Mouse (Mus musculus) stomach, embryonic 16.5 days (tissue): ENCODE measurements around the gene Eps8l2. TPM values are rescaled to one million over a fixed set of nuclear protein-coding genes. Genes with fewer than 3 reads are reported as not detected.

ENCODE experiments used
- ATAC-seq: fragments of 200-750 bp; cut with Nextera tagmentation; 2 replicates; pipeline ENCODE4 v1.8.0; 2017; ENCODE audit warnings: moderate number of reproducible peaks, moderate TSS enrichment; ENCODE audit not compliant: insufficient read depth, low FRiP score
- H3K27ac ChIP-seq: fragments of 300-500 bp; sonication (generic); 2 replicates; pipeline ENCODE4 v1.5.1; 2014; ENCODE audit warnings: low read length
- H3K27me3 ChIP-seq: fragments of 300-500 bp; sonication (generic); 2 replicates; pipeline ENCODE4 v1.6.1; 2014; ENCODE audit warnings: low read length, control low read depth, mixed read lengths; ENCODE audit not compliant: control insufficient read depth, insufficient read depth
- H3K36me3 ChIP-seq: fragments of 300-500 bp; sonication (generic); 2 replicates; pipeline ENCODE4 v1.6.1; 2014; ENCODE audit warnings: low read length; ENCODE audit not compliant: control insufficient read depth, insufficient read depth
- H3K4me1 ChIP-seq: fragments of 300-500 bp; sonication (generic); 2 replicates; pipeline ENCODE4 v1.6.1; 2014; ENCODE audit warnings: low read length, control low read depth, mixed read lengths; ENCODE audit not compliant: control insufficient read depth, insufficient read depth
- H3K4me2 ChIP-seq: fragments of 300-500 bp; sonication (generic); 2 replicates; pipeline ENCODE4 v1.6.1; 2014; ENCODE audit warnings: low read depth, low read length, mixed read lengths
- H3K4me3 ChIP-seq: fragments of 300-500 bp; sonication (generic); replicated peaks from 2 replicates; pipeline ENCODE4 v1.5.1; 2014; ENCODE audit warnings: mild to moderate bottlenecking, low read length
- H3K9ac ChIP-seq: fragments of 300-500 bp; sonication (generic); 2 replicates; pipeline ENCODE4 v1.6.1; 2014; ENCODE audit warnings: low read length
- H3K9me3 ChIP-seq: fragments of 300-500 bp; sonication (generic); replicated peaks from 2 replicates; pipeline ENCODE4 v1.6.1; 2016; ENCODE audit warnings: low read length, control low read depth; ENCODE audit not compliant: control insufficient read depth
- WGBS: fragments of 180-500 bp; shearing (Covaris S2); extraction: QIAGEN DNeasy Blood & Tissue Kit; methylation state at CpG from one replicate; pipeline ENCODE4 v1.1.7; 2014; 5-methylcytosine and 5-hydroxymethylcytosine counted together
- polyA plus RNA-seq: library from polyadenylated mRNA; unstranded; fragments of >200 nt; fragmentation: Nextera tagmentation; extraction: Ambion mirVana; gene quantifications from 2 replicates; pipeline ENCODE4 v1.2.1, GENCODE M21; 2015

The Eps8l2 gene
- polyA plus RNA-seq, 1 experiment from 2014 or later: 79.4 TPM

DNA sequence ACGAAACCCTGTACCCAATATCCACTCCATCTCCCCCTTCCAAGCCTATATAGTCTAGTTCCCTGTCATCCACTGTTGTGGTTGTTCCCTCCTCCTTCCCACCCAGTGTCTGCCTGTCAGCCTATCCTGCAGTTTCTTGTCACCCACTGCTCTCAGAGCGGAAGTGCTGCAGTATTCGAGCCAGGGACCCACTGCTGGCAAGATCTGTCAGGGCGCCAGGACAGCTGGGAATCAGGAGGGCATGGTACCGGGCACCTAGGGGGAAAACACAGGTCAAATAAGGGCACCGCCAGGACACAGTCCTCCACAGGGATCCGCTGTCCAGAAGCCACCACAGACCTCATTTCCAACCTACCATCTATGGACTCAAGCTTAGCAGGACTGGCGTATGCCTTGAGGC is 72.0 kb downstream of the Eps8l2 start:
- H3K9me3 ChIP-seq: no peaks in the 10 kb centered on the region
- H3K4me1 ChIP-seq: peaks cover 10% of the 10 kb centered on the region; the same call in 1 of the 2 replicates
- no peak overlapping the region for H3K27ac ChIP-seq
- H3K4me3 ChIP-seq: no peak overlapping the region
- H3K9ac ChIP-seq: no peak overlapping the region
- H3K36me3 ChIP-seq: 0 out of 2 replicates have a peak, but pooled peaks cover 3% of the 10 kb centered on the region
- no peaks in the 10 kb centered on the region for H3K27me3 ChIP-seq
- WGBS: 88% methylated on average over 8 of the region's 8 CpGs
- no peak for ATAC-seq
- H3K4me2 ChIP-seq: no peak overlapping the region

DNA sequence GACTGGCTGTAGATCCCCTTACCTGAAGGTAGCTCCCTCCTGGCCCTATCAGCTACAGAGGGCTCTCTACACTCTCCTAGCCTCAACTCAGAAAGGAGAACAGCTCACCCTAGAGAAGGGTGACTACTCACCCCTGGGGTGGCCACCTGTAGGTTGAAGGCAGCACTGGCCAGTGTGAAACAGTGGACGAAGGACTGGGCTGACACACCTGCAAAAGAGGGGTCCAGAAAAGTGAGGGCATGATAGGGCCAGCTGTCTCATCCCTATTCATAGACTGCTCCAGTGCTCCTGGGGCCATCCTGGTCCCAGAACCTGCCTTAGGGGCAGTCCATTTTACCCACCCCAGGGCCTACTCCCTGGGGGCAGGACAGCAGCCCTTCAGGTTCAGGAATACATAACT is 73.0 kb downstream of the Eps8l2 start:
- WGBS: 90% methylated on average over 1 of the region's 1 CpGs
- H3K4me2 ChIP-seq: no peak overlapping the region
- H3K27me3 ChIP-seq: no peaks in the 10 kb centered on the region
- H3K4me3 ChIP-seq: no peak overlapping the region
- H3K27ac ChIP-seq: no peak overlapping the region
- ATAC-seq: no peak
- no peaks in the 10 kb centered on the region for H3K9me3 ChIP-seq
- peaks cover 10% of the 10 kb centered on the region; the same call in 1 of the 2 replicates for H3K4me1 ChIP-seq
- H3K36me3 ChIP-seq: 0 out of 2 replicates have a peak, but pooled peaks cover 3% of the 10 kb centered on the region
- 0 out of 2 replicates have a peak overlapping the region, but pooled peaks have one; percentile 2 for H3K9ac ChIP-seq

Other genes starting within 250 kb of the Eps8l2 start
- gene Sigirr, start 238.3 kb upstream of the Eps8l2 start, polyA plus RNA-seq: 14.1 and 14.7 TPM in 2 replicates
- gene Ano9, start 221.1 kb upstream of the Eps8l2 start, polyA plus RNA-seq: 22.5 and 26.2 TPM in 2 replicates
- 56.0 and 59.4 TPM in 2 replicates for gene Ptdss2, start 216.5 kb upstream of the Eps8l2 start, polyA plus RNA-seq
- 240 and 265 TPM in 2 replicates for gene Rnh1, start 166.0 kb upstream of the Eps8l2 start, polyA plus RNA-seq
- gene Hras, start 144.9 kb upstream of the Eps8l2 start, polyA plus RNA-seq: 45.1 and 48.0 TPM in 2 replicates
- gene Lrrc56, start 144.7 kb upstream of the Eps8l2 start, polyA plus RNA-seq: 7.1 TPM in 2 replicates
- 4.8 and 6.3 TPM in 2 replicates for gene Lmntd2, start 124.8 kb upstream of the Eps8l2 start, polyA plus RNA-seq
- gene Rassf7, start 123.0 kb upstream of the Eps8l2 start, polyA plus RNA-seq: 82.3 and 104 TPM in 2 replicates
- gene Phrf1, start 110.1 kb upstream of the Eps8l2 start, polyA plus RNA-seq: 57.6 and 67.7 TPM in 2 replicates
- 3.5 and 3.6 TPM in 2 replicates for gene Irf7, start 72.4 kb upstream of the Eps8l2 start, polyA plus RNA-seq
- 16.0 and 17.0 TPM in 2 replicates for gene Cdhr5, start 62.1 kb upstream of the Eps8l2 start, polyA plus RNA-seq
- 23.2 and 24.8 TPM in 2 replicates for gene Sct, start 59.7 kb upstream of the Eps8l2 start, polyA plus RNA-seq
- gene Drd4, start 46.9 kb upstream of the Eps8l2 start, polyA plus RNA-seq: 0.18 TPM in 1 of 2 replicates, not detected in the other
- 61.3 and 64.3 TPM in 2 replicates for gene Deaf1, start 11.2 kb upstream of the Eps8l2 start, polyA plus RNA-seq
- 35.9 and 36.5 TPM in 2 replicates for gene Tmem80, start 11.1 kb upstream of the Eps8l2 start, polyA plus RNA-seq
- gene Taldo1, start 53.3 kb downstream of the Eps8l2 start, polyA plus RNA-seq: 399 and 400 TPM in 2 replicates
- 45.8 and 48.1 TPM in 2 replicates for gene Gatd1, start 75.3 kb downstream of the Eps8l2 start, polyA plus RNA-seq
- 2.6 and 3.8 TPM in 2 replicates for gene Cend1, start 90.6 kb downstream of the Eps8l2 start, polyA plus RNA-seq
- 29.4 and 32.3 TPM in 2 replicates for gene Slc25a22, start 99.0 kb downstream of the Eps8l2 start, polyA plus RNA-seq
- gene Pidd1, start 105.1 kb downstream of the Eps8l2 start, polyA plus RNA-seq: 7.6 and 8.2 TPM in 2 replicates
- 1,060 and 1,250 TPM in 2 replicates for gene Rplp2, start 108.5 kb downstream of the Eps8l2 start, polyA plus RNA-seq
- gene Pnpla2, start 116.3 kb downstream of the Eps8l2 start, polyA plus RNA-seq: 34.0 and 38.5 TPM in 2 replicates
- gene Cracr2b, start 122.2 kb downstream of the Eps8l2 start, polyA plus RNA-seq: 21.4 and 25.3 TPM in 2 replicates
- 39.1 and 40.3 TPM in 2 replicates for gene Cd151, start 128.5 kb downstream of the Eps8l2 start, polyA plus RNA-seq
- 62.4 and 63.1 TPM in 2 replicates for gene Polr2l, start 136.3 kb downstream of the Eps8l2 start, polyA plus RNA-seq
- 67.4 and 69.6 TPM in 2 replicates for gene Tspan4, start 136.4 kb downstream of the Eps8l2 start, polyA plus RNA-seq
- gene Chid1, start 201.0 kb downstream of the Eps8l2 start, polyA plus RNA-seq: 54.0 and 60.5 TPM in 2 replicates
- gene Ap2a2, start 223.3 kb downstream of the Eps8l2 start, polyA plus RNA-seq: 86.0 and 91.0 TPM in 2 replicates